Mouse (Mus musculus) cerebellum, adult 18-20 months (tissue): ENCODE measurements around the gene Adcy5.

Source experiments
- DNase-seq, 2 experiments: peaks; one replicate each; pipeline ENCODE4 v3.0.0; 2021

Adcy5 gene

GRCm38 (mm10) chr16:35272417-35272816, 117.7 kb downstream of the Adcy5 start:
- no peak for DNase-seq

GRCm38 (mm10) chr16:35278166-35278565, 123.5 kb downstream of the Adcy5 start:
- DNase-seq = no peak

GRCm38 (mm10) chr16:35282456-35282855, 127.8 kb downstream of the Adcy5 start:
- no peak for DNase-seq

GRCm38 (mm10) chr16:35285821-35286220, 131.1 kb downstream of the Adcy5 start:
- DNase-seq = no peak

GRCm38 (mm10) chr16:35287244-35287643, 132.6 kb downstream of the Adcy5 start:
- DNase-seq = no peak

- no peak for DNase-seq
Observed at GRCm38 (mm10) chr16:35297786-35298185, 143.1 kb downstream of the Adcy5 start.

- no peak for DNase-seq
Observed at GRCm38 (mm10) chr16:35300156-35300555, 145.5 kb downstream of the Adcy5 start.

GRCm38 (mm10) chr16:35302441-35303280, 148.0 kb downstream of the Adcy5 start:
- DNase-seq = no peak

- no peak for DNase-seq
Observed at GRCm38 (mm10) chr16:35303721-35304120, 149.0 kb downstream of the Adcy5 start.

- DNase-seq = no peak
Observed at GRCm38 (mm10) chr16:35304416-35304815, 149.7 kb downstream of the Adcy5 start.

- DNase-seq = no peak
Observed at GRCm38 (mm10) chr16:35305226-35305625, 150.5 kb downstream of the Adcy5 start.

GRCm38 (mm10) chr16:35306631-35307030, 152.0 kb downstream of the Adcy5 start:
- no peak for DNase-seq

- no peak for DNase-seq
Observed at GRCm38 (mm10) chr16:35307331-35307730, 152.7 kb downstream of the Adcy5 start.

GRCm38 (mm10) chr16:35308016-35308415, 153.3 kb downstream of the Adcy5 start:
- DNase-seq = no peak

GRCm38 (mm10) chr16:35308486-35309143, 153.9 kb downstream of the Adcy5 start:
- DNase-seq = no peak

GRCm38 (mm10) chr16:35309634-35310033, 155.0 kb downstream of the Adcy5 start:
- no peak for DNase-seq

GRCm38 (mm10) chr16:35310551-35311110, 156.0 kb downstream of the Adcy5 start:
- no peak for DNase-seq

GRCm38 (mm10) chr16:35311586-35311985, 156.9 kb downstream of the Adcy5 start:
- no peak for DNase-seq

- DNase-seq = no peak
Observed at GRCm38 (mm10) chr16:35315496-35315895, 160.8 kb downstream of the Adcy5 start.

- no peak for DNase-seq
Observed at GRCm38 (mm10) chr16:35316856-35317264, 162.2 kb downstream of the Adcy5 start.

- no peak for DNase-seq
Observed at GRCm38 (mm10) chr16:35317460-35317859, 162.8 kb downstream of the Adcy5 start.

- no peak for DNase-seq
Observed at GRCm38 (mm10) chr16:35318397-35318796, 163.7 kb downstream of the Adcy5 start.

- no peak for DNase-seq
Observed at GRCm38 (mm10) chr16:35319335-35319734, 164.7 kb downstream of the Adcy5 start.

GRCm38 (mm10) chr16:35319773-35320172, 165.1 kb downstream of the Adcy5 start:
- DNase-seq = no peak
